Mouse (Mus musculus) liver, adult 2 months (tissue): ENCODE data around the gene Klhl31. TPM values are rescaled to one million over a fixed set of nuclear protein-coding genes. Genes with fewer than 3 reads are reported as not detected.

Experiments used
- DNase-seq: peaks from one replicate; pipeline ENCODE4 v3.0.0-alpha.2; 2011; ENCODE audit warnings: low read depth, low spot score; ENCODE audit errors: extremely low read depth
- H3K27ac ChIP-seq: fragments of 200-500 bp; replicated peaks from 2 replicates; pipeline ENCODE4 v1.5.1; 2012; ENCODE audit warnings: low read depth, mild to moderate bottlenecking, control low read depth, inconsistent platforms, low read length; ENCODE audit not compliant: insufficient read depth
- H3K27me3 ChIP-seq: fragments of 200-500 bp; 2 replicates; pipeline ENCODE4 v1.6.1; 2012; ENCODE audit warnings: mild to moderate bottlenecking, moderate library complexity, low read length, inconsistent platforms; ENCODE audit not compliant: control insufficient read depth, insufficient read depth
- H3K36me3 ChIP-seq: fragments of 200-500 bp; 2 replicates; pipeline ENCODE4 v1.6.1; 2012; ENCODE audit warnings: low read length, inconsistent platforms; ENCODE audit not compliant: control insufficient read depth, insufficient read depth
- H3K4me1 ChIP-seq: fragments of 200-500 bp; 2 replicates; pipeline ENCODE4 v1.6.1; 2011; ENCODE audit warnings: low read length; ENCODE audit not compliant: control insufficient read depth, insufficient read depth
- H3K4me3 ChIP-seq: fragments of 200-500 bp; 2 replicates; pipeline ENCODE4 v1.5.1; 2011; ENCODE audit warnings: low read depth, mild to moderate bottlenecking, control low read depth, low read length, moderate library complexity; ENCODE audit not compliant: insufficient read depth
- H3K79me2 ChIP-seq: fragments of 200-500 bp; 2 replicates; pipeline ENCODE4 v1.6.1; 2012; ENCODE audit warnings: inconsistent platforms, mild to moderate bottlenecking, low read length, moderate library complexity; ENCODE audit not compliant: control insufficient read depth, insufficient read depth
- H3K9ac ChIP-seq: fragments of 200-500 bp; 2 replicates; pipeline ENCODE4 v1.6.1; 2012; ENCODE audit warnings: low read depth, mild to moderate bottlenecking, control low read depth, inconsistent platforms, low read length
- CTCF ChIP-seq: fragments of 200-500 bp; IDR thresholded peaks from 2 replicates; pipeline ENCODE4 v1.5.1; 2011; ENCODE audit warnings: low read depth, low read length, control low read depth
- POLR2A ChIP-seq: fragments of 200-500 bp; IDR thresholded peaks from 2 replicates; pipeline ENCODE4 v1.6.1; 2011; ENCODE audit warnings: low read length, control low read depth; ENCODE audit not compliant: insufficient read depth; ENCODE audit errors: extremely low read depth
- WGBS: fragments of 180-500 bp; shearing (Covaris S2); methylation state at CpG from one replicate; pipeline ENCODE4 v1.1.7; 2018; 5-methylcytosine and 5-hydroxymethylcytosine counted together
- polyA plus RNA-seq: library from polyadenylated mRNA; depleted of rRNA; stranded (reverse); fragments of >200 nt; gene quantifications from 2 replicates; pipeline ENCODE4 v1.2.3, GENCODE M21; 2012; rRNA removed
- total RNA-seq: library from RNA; depleted of rRNA; stranded (reverse); fragments of >200 nt; gene quantifications from 2 replicates; pipeline ENCODE4 v1.2.3, GENCODE M21; 2014; rRNA removed

Gene Klhl31
- 0.18 TPM in 1 of 2 replicates, not detected in the other for total RNA-seq
- polyA plus RNA-seq = not detected in 2 replicates

- no peak for DNase-seq
- H3K36me3 ChIP-seq = no peaks in the 10 kb centered on the region
- no peak within 1 kb of the TSS for H3K27ac ChIP-seq
- H3K4me1 ChIP-seq = no peaks in the 10 kb centered on the region
- no peaks in the 10 kb centered on the region for H3K79me2 ChIP-seq
- no peak within 1 kb of the TSS for H3K9ac ChIP-seq
- TF ChIP-seq CTCF = no peak
- no peak for TF ChIP-seq POLR2A
- no peak within 1 kb of the TSS for H3K4me3 ChIP-seq
- WGBS = 42% methylated on average over 10 of the region's 10 CpGs
- H3K27me3 ChIP-seq = no peaks in the 10 kb centered on the region
These were observed at the start of gene Klhl31 for GRCm38 (mm10) chr9:77636450-77636951. Gene Klhl31, plus strand, starts transcription at chr9:77636500.

DNA sequence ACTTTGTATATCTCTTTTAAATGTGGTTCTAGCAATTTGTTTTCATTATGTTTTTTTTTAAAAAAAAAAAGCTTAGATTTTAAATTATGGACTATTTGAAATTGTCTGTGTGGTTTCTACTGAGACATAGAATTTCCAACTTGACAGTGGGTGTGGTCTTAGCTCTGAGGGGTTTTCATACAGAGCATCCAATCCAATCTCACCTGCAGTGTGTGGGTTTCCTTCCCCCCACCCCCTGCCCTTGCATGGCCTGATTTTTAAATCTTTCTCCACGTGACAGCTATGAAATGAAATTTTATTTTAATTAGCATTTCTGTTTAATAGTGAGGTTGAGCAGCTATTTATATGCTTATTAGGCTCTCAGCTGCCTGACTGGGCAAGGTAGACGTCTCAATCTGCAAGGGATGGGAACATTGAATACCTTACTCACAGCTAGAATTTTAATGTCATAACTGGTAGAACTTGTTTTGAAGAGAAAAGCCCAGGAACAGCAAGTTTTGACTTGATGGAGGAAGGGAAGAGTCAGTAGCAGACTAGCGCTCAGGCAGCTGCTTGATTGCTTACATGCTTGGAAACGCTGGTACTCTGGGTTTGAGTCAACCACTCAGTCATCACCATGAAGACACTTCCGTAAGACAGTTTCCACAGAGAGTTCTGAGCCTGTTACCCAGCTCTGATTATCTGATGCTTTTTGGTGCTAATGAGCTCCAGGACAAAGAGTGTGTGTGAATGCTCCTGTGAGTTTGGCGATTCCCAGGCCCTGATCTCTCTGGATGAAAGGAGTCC, 49.3 kb upstream of the Klhl31 start:
- Histone ChIP-seq H3K9ac (no peak overlapping the region), H3K27ac (no peak overlapping the region), H3K79me2 (no peaks in the 10 kb centered on the region), H3K4me3 (no peak overlapping the region), H3K4me1 (no peaks in the 10 kb centered on the region), H3K36me3 (no peaks in the 10 kb centered on the region), H3K27me3 (no peaks in the 10 kb centered on the region)
- TF ChIP-seq POLR2A (no peak), CTCF (no peak)
- DNase-seq = no peak
- WGBS = 70% methylated on average over 6 of the region's 6 CpGs

GRCm38 (mm10) chr9:77587616-77588015, 48.7 kb upstream of the Klhl31 start:
- Histone ChIP-seq H3K36me3 (no peaks in the 10 kb centered on the region), H3K9ac (no peak overlapping the region), H3K4me3 (no peak overlapping the region), H3K27ac (no peak overlapping the region), H3K4me1 (no peaks in the 10 kb centered on the region), H3K79me2 (no peaks in the 10 kb centered on the region), H3K27me3 (no peaks in the 10 kb centered on the region)
- TF ChIP-seq CTCF (no peak), POLR2A (no peak)
- WGBS = 92% methylated on average over 7 of the region's 7 CpGs
- no peak for DNase-seq

DNA sequence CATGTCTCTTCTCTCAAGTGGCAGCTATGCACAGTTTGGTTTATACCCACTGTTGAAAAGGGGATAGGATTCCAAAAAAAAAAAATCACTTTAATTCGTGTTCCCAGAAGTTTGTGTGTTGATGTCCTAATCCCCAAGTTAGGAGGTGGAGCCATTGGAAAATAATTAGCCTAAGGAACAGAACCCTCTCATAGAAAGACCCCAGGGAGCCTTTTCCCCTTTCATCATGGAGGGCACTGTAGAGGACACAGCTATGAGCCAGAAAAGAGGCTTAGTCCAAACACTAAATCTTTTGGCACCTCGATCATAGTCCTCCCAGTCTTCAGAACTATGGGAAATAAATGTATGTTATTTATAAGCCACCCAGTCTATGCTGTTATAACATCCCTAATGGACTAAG, 46.8 kb upstream of the Klhl31 start:
- Histone ChIP-seq H3K4me1 (no peaks in the 10 kb centered on the region), H3K9ac (no peak overlapping the region), H3K27me3 (no peaks in the 10 kb centered on the region), H3K36me3 (no peaks in the 10 kb centered on the region), H3K4me3 (no peak overlapping the region), H3K27ac (no peak overlapping the region), H3K79me2 (no peaks in the 10 kb centered on the region)
- WGBS = 53% methylated on average over 2 of the region's 2 CpGs
- no peak for DNase-seq
- no peak for TF ChIP-seq CTCF
- no peak for TF ChIP-seq POLR2A

- no peaks in the 10 kb centered on the region for H3K79me2 ChIP-seq
- TF ChIP-seq CTCF (no peak), POLR2A (no peak)
- H3K4me3 ChIP-seq = no peak overlapping the region
- H3K27ac ChIP-seq = no peak overlapping the region
- no peaks in the 10 kb centered on the region for H3K36me3 ChIP-seq
- no peaks in the 10 kb centered on the region for H3K27me3 ChIP-seq
- no peak for DNase-seq
- no peak overlapping the region for H3K9ac ChIP-seq
- no peaks in the 10 kb centered on the region for H3K4me1 ChIP-seq
- 78% methylated on average over 4 of the region's 4 CpGs for WGBS
These were observed 43.9 kb upstream of the Klhl31 start for GRCm38 (mm10) chr9:77592423-77592822.

- 52% methylated on average over 12 of the region's 12 CpGs for WGBS
- no peak for TF ChIP-seq CTCF
- no peak for TF ChIP-seq POLR2A
These were observed 41.2 kb upstream of the Klhl31 start for GRCm38 (mm10) chr9:77595006-77595626.

More at GRCm38 (mm10) chr9:77595006-77595626, 41.2 kb upstream of the Klhl31 start:
- Histone ChIP-seq H3K4me1 (no peaks in the 10 kb centered on the region), H3K9ac (no peak overlapping the region), H3K27me3 (no peaks in the 10 kb centered on the region), H3K27ac (no peak overlapping the region), H3K36me3 (no peaks in the 10 kb centered on the region), H3K79me2 (no peaks in the 10 kb centered on the region), H3K4me3 (no peak overlapping the region)
- DNase-seq = no peak
